In the genomic region with DNA sequence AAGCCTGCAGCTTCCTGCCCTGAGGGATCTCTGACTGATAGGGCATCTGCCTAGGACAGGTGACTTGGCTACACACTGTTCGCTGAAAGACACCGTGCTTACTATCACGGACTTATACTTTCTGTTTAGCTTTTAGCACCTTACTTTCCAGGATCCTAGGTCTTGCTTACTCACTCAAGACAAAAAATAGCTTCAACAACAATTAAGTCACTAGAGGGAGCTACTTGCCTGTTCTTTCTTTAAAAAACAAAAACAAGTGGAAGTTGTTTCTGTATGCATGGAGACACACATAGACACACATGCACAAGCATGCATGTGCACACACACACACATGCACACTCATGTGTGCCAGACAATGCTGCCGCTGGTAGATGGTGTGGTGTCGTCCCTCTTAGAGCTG, we compare ENCODE assay signal across 8 mouse cellular contexts. TPM values are rescaled to one million over a fixed set of nuclear protein-coding genes. Genes with fewer than 3 reads are reported as not detected.
A peak's percentile ranks its signal among the peaks of the same experiment; 100 is the strongest.
DNase-seq lines count a peak whose midpoint lies in the region; ATAC-seq and TF ChIP-seq lines count a peak whose summit lies in the region.

No protein-coding gene starts in this region.

- H3K27ac ChIP-seq in forebrain, postnatal 0 days (ENCODE audit: low read depth, low read length) = no peak overlapping the region
- H3K27ac ChIP-seq in forebrain, embryonic 10.5 days = no peak overlapping the region
- no peak overlapping the region for H3K27ac ChIP-seq in forebrain, embryonic 11.5 days (ENCODE audit: low read depth, low read length)

- H3K4me2 ChIP-seq in forebrain, postnatal 0 days (ENCODE audit: low read depth) = no peak overlapping the region
- H3K4me2 ChIP-seq in forebrain, embryonic 11.5 days (ENCODE audit: low read depth, low read length, severe bottlenecking) = no peak overlapping the region

- H3K9ac ChIP-seq in forebrain, postnatal 0 days = no peak overlapping the region
- H3K9ac ChIP-seq in forebrain, embryonic 11.5 days (ENCODE audit: low read length) = no peak overlapping the region

- H3K27me3 ChIP-seq in forebrain, postnatal 0 days (ENCODE audit: insufficient read depth, low read length) = peaks cover 25% of the 10 kb centered on the region
- H3K27me3 ChIP-seq in forebrain, embryonic 10.5 days (ENCODE audit: poor library complexity, severe bottlenecking) = peaks cover 40% of the 10 kb centered on the region
- H3K27me3 ChIP-seq in forebrain, embryonic 11.5 days (ENCODE audit: control insufficient read depth, insufficient read depth, low read length) = peaks cover 35% of the 10 kb centered on the region

- H3K36me3 ChIP-seq in forebrain, postnatal 0 days (ENCODE audit: insufficient read depth) = no peaks in the 10 kb centered on the region
- H3K36me3 ChIP-seq in forebrain, embryonic 10.5 days (replicated peaks) = no peaks in the 10 kb centered on the region
- H3K36me3 ChIP-seq in forebrain, embryonic 11.5 days (ENCODE audit: control insufficient read depth, insufficient read depth, low read length) = no peaks in the 10 kb centered on the region

- H3K4me1 ChIP-seq in forebrain, postnatal 0 days (ENCODE audit: insufficient read depth) = peaks cover 5% of the 10 kb centered on the region; the same call in 1 of the 2 replicates
- peaks cover 21% of the 10 kb centered on the region for H3K4me1 ChIP-seq in forebrain, embryonic 10.5 days
- peaks cover 10% of the 10 kb centered on the region; the same call in 1 of the 2 replicates for H3K4me1 ChIP-seq in forebrain, embryonic 11.5 days (replicated peaks; ENCODE audit: control insufficient read depth, insufficient read depth, low read length)

- 46% methylated on average over 5 of the region's 5 CpGs for WGBS in forebrain, postnatal 0 days
- 48% methylated on average over 5 of the region's 5 CpGs for WGBS in forebrain, embryonic 10.5 days
- WGBS in forebrain, embryonic 11.5 days = 50% methylated on average over 5 of the region's 5 CpGs

- peak; percentile 57 for TF ChIP-seq CTCF in forebrain, postnatal 0 days (IDR thresholded peaks at IDR 0.05; ENCODE audit: low read depth)

- H3K9me3 ChIP-seq in forebrain, postnatal 0 days (ENCODE audit: low read length) = no peaks in the 10 kb centered on the region
- H3K9me3 ChIP-seq in forebrain, embryonic 10.5 days = 0 out of 2 replicates have a peak, but pooled peaks cover 7% of the 10 kb centered on the region
- no peaks in the 10 kb centered on the region for H3K9me3 ChIP-seq in forebrain, embryonic 11.5 days (ENCODE audit: control insufficient read depth, low read length)

- DNase-seq in forebrain, postnatal 0 days = peak; percentile 56
- no peak for DNase-seq in forebrain, embryonic 10.5 days (ENCODE audit: extremely low spot score, low spot score)
- DNase-seq in 3134 (ENCODE audit: extremely low read depth, insufficient read length, low spot score) = peak; percentile 30
- DNase-seq in kidney, adult 9 months = peak; percentile 65
- no peak for DNase-seq in right cerebral cortex, postnatal 25 days
- DNase-seq in forebrain, embryonic 11.5 days (ENCODE audit: low spot score) = no peak
- no peak for DNase-seq in gastrocnemius, adult 8-10 months (ENCODE audit: low spot score in 2 of 2)

- no peak for ATAC-seq in forebrain, postnatal 0 days
- peak; percentile 47 for ATAC-seq in activated CD4-positive, CD25-positive, alpha-beta regulatory T cell, adult 4 months
- ATAC-seq in forebrain, embryonic 11.5 days (replicated peaks; ENCODE audit: low FRiP score) = no peak

- no peak overlapping the region for H3K4me3 ChIP-seq in forebrain, postnatal 0 days (ENCODE audit: low read depth, low read length)
- no peak overlapping the region for H3K4me3 ChIP-seq in forebrain, embryonic 10.5 days
- no peak overlapping the region for H3K4me3 ChIP-seq in forebrain, embryonic 11.5 days (ENCODE audit: low read depth, low read length)

RNA-seq across cellular contexts. Expression of a gene that starts 3.9 kb away (rescaled TPM):
- total RNA-seq in forebrain, postnatal 0 days (2014; rRNA removed) = 1.9 and 3.8 TPM in 2 replicates
- 5.0 and 5.3 TPM in 2 replicates for polyA plus RNA-seq in forebrain, postnatal 0 days (2015; fragmentation: Nextera tagmentation; extraction: Ambion mirVana)
- polyA plus RNA-seq in forebrain, embryonic 10.5 days (2016; fragmentation: Nextera tagmentation; extraction: Ambion mirVana) = 0.62 and 0.92 TPM in 2 replicates
- polyA plus RNA-seq in activated CD4-positive, CD25-positive, alpha-beta regulatory T cell, adult 4 months (2017; shearing (Covaris generic)) = not detected
- 0.59 TPM in 1 of 2 replicates, not detected in the other for polyA plus RNA-seq in forebrain, embryonic 11.5 days (2014; fragmentation: Nextera tagmentation; extraction: Ambion mirVana)
- total RNA-seq in gastrocnemius, adult 8-10 months (2022) = 1 to 10 TPM in 3 of 4 experiments, under 1 TPM in 1; 0.89 to 1.6 (median 1.4) TPM

RNA-seq across cellular contexts. Expression of a gene that starts 24.8 kb away (rescaled TPM):
- total RNA-seq in forebrain, postnatal 0 days (2014; rRNA removed) = 38.7 and 48.4 TPM in 2 replicates
- 19.4 and 22.0 TPM in 2 replicates for polyA plus RNA-seq in forebrain, postnatal 0 days (2015; fragmentation: Nextera tagmentation; extraction: Ambion mirVana)
- polyA plus RNA-seq in forebrain, embryonic 10.5 days (2016; fragmentation: Nextera tagmentation; extraction: Ambion mirVana) = 5.5 and 6.5 TPM in 2 replicates
- polyA plus RNA-seq in activated CD4-positive, CD25-positive, alpha-beta regulatory T cell, adult 4 months (2017; shearing (Covaris generic)) = 10 to 100 TPM; 24.5 to 25.5 TPM
- polyA plus RNA-seq in forebrain, embryonic 11.5 days (2014; fragmentation: Nextera tagmentation; extraction: Ambion mirVana) = 11.5 and 15.5 TPM in 2 replicates
- total RNA-seq in gastrocnemius, adult 8-10 months (2022) = 10 to 100 TPM; 39.7 to 52.0 (median 48.4) TPM

RNA-seq across cellular contexts. Expression of a gene that starts 59.0 kb away (rescaled TPM):
- total RNA-seq in forebrain, postnatal 0 days (2014; rRNA removed) = not detected in 2 replicates
- not detected in 2 replicates for polyA plus RNA-seq in forebrain, postnatal 0 days (2015; fragmentation: Nextera tagmentation; extraction: Ambion mirVana)
- polyA plus RNA-seq in forebrain, embryonic 10.5 days (2016; fragmentation: Nextera tagmentation; extraction: Ambion mirVana) = not detected in 2 replicates
- polyA plus RNA-seq in activated CD4-positive, CD25-positive, alpha-beta regulatory T cell, adult 4 months (2017; shearing (Covaris generic)) = under 1 TPM in 1 of 2 experiments, not detected in 1; 0.78 TPM
- not detected in 2 replicates for polyA plus RNA-seq in forebrain, embryonic 11.5 days (2014; fragmentation: Nextera tagmentation; extraction: Ambion mirVana)
- total RNA-seq in gastrocnemius, adult 8-10 months (2022) = 1 to 10 TPM in 3 of 4 experiments, under 1 TPM in 1; 0.96 to 1.7 (median 1.1) TPM

Comparison
In these comparisons a context has a peak if more than half of its experiments do, and no peak if none do; other contexts are left out.
1. DNase-seq: peak in forebrain, postnatal 0 days (single experiment), 3134 (single experiment) and kidney, adult 9 months (single experiment); none in forebrain, embryonic 10.5 days (single experiment), right cerebral cortex, postnatal 25 days (single experiment), forebrain, embryonic 11.5 days (single experiment) and gastrocnemius, adult 8-10 months (0 of 2).